Mouse (Mus musculus): ENCODE data around the gene Mybpc2.

DNA sequence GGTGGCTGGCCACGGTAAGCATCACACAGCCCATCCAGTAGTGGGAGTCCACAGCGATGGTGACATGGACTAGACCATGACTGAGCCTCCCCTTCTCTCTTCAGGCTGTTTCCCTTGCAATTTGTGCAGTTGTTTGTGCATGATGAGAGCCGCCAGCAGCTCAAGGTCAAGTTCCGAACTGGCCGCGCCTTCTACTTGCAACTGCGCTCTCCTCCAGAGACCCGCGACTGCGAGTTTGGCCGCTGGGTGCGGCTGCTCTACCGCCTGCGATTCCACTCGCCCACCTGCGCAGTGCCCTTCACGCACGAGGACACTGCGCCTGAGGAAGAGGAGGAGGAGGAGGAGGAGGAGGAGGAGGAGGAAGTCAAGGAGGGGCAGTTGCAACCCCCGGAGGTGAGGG, 24.4 kb downstream of the Mybpc2 start:
- TF ChIP-seq CTCF (IDR thresholded peaks at IDR 0.05; ENCODE audit: control insufficient read depth, insufficient read depth, insufficient read length) = no peak
- no peak for TF ChIP-seq MAX (IDR thresholded peaks at IDR 0.05)
- TF ChIP-seq MYOD1 (IDR thresholded peaks at IDR 0.05; ENCODE audit: control insufficient read depth, insufficient read length, low read depth) = no peak
- TF ChIP-seq USF1 (IDR thresholded peaks at IDR 0.05; ENCODE audit: low read depth) = no peak
- no peak for TF ChIP-seq CEBPB (IDR thresholded peaks at IDR 0.05; ENCODE audit: low read depth)
- TF ChIP-seq FOSL1 (IDR thresholded peaks at IDR 0.05; ENCODE audit: insufficient read depth, low read length, poor library complexity, severe bottlenecking) = no peak
